Mouse (Mus musculus) right cerebral cortex, postnatal 14 days (tissue): Measurements from ENCODE around the gene Prtn3.

Experiments
- DNase-seq: peaks from one replicate; pipeline ENCODE4 v3.0.0; 2022

Prtn3 gene

DNA sequence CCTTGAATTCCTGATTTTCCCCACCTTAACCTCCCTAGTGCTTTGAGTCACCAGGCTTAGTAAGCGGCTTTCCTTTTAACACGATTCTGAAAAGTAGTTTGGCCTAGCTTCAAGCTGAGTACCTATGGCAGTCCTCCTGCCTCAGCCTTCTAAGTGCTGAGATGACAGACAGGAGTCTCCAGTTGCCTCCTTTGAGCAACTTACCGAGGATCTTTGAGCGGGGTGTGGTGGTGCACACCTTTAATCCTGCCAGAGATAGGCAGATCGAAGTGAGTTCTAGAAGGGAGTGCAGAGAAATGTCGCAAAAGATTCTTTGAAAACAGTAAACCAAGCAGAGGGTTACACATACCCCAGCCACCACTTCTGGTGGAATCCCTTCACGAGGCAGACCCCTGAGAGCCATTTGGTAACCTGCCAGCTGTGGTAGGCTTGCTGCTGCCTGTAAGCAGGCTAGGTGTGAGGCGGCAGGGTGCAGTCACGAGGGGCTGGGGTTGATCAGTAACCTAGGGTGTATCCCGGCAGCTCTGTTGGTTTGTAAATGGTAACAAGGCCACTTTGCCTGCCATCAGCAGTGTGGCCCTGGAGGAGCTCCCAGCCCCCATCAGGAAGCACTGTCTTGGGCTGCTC is 18.6 kb upstream of the Prtn3 start:
- DNase-seq = no peak

DNA sequence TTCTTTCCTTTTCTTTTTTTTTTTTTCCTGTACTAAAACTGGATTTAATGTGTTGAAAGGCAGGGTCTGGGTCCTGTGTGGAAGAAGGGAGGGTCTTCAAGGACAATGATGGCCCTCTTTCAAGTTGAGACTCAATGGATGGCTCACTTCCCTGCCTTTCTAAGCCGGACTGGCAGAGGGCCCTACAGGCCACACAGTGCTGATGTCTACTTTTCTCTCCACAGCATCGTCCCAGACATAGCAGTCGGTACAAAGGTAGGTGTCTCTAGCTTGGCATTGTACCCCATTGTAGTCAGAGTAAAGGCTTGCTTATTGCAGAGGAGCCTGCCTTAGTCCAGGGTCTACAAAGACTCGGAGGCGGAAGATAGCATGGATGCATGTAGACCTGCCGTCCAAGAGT is 18.0 kb upstream of the Prtn3 start:
- DNase-seq = no peak

DNA sequence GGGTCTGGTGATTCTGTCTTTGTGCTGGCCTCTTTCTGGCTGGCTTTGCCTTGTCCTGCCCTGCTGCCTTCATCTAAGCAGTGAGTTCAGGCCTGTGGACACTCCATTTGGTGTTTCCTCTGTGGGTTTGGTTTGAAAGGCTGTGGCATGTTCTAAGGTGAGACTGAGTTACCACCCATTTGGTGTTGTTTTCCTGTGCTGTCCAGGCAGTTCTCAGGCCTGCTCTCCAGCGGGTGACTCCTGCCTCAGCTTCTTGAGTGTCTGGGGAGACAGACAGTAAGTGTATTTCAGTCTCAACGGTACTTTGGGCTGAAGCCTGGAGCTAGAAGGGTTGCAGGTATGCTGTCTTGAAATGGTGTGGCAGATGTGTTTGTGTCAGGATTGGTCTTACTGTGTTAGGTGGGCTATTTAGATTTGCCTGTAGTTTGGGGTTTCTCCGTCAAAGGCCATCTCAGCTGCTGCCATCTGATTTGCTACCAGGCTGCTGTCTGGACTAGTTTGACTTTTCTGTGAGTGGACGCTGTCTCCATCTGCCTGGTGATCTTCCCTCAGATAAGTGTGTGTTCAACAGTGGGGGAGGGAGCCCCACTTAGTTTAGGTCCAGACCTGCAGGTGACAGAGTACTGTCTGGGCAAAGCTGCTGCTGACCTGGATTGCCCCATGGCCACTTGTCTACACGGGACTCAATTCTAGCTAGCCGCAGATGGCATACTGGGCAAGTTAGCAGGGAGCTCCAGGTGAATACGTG is 17.4 kb upstream of the Prtn3 start:
- DNase-seq = no peak

DNA sequence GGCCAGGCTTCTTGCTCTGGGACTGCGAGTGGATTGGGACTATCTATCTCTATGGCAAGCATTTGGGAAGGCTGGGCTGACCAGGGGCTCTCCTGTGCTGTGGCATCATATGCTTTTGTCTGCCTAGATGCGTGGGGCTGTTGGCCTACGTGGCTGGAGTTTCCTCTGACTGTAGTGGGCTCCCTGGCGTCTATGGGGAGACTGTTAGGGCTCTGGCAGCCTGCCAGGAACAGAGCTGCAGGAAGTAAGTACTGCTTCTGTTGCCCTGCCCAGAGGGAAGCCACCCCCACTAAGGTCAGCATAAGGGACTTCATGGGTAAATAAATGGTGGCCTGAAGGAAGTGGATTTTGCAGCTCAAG is 16.8 kb upstream of the Prtn3 start:
- peak; percentile 76 for DNase-seq

DNA sequence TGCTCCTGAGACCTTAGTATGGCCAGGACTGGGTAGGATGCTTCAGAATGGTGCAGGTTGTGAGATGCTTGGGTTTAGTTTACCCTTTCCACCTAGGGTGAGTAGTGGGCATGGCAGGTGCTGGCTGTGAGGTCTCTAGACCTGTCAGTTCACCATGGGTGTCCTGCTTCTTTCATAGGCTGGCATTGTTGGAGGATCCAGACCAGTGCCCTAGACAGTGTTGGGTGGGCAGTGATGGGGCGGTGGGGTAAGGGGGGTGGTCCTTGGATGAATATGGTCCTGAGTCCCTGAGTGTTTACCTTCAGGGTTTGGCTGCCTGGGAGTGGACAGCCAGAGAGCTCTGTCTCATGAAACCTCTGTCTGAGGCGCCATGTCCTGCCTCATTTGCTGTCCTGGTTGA is 16.4 kb upstream of the Prtn3 start:
- no peak for DNase-seq

DNA sequence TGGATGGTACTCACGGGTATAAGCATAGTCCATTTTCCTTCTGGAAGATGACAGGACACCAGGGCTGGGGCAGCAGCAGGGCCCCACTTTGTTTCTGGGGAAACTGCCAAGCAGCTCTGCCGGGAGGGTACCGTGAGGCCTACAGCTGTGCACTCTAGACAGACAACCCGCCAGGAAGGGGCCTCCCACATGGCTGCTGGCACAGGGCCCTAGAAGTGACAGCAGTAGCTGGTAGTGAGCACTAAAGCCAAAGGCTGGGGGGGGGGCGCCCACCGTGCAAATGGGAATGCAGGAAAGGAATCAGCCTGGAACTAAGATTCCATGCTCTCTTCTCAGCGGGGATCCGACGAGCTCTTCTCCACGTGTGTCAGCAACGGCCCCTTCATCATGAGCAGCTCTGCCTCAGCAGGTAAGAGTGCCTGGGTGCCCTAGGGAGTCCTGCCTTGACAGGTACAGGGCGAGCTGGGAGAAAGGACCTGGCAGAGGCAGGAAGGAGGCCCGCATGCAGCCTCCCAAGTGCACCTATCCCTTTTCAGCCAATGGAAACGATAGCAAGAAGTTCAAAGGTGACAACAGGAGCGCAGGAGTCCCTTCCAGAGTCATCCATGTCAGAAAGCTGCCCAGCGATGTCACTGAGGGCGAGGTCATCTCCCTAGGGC is 15.7 kb upstream of the Prtn3 start:
- DNase-seq = peak; percentile 81

DNA sequence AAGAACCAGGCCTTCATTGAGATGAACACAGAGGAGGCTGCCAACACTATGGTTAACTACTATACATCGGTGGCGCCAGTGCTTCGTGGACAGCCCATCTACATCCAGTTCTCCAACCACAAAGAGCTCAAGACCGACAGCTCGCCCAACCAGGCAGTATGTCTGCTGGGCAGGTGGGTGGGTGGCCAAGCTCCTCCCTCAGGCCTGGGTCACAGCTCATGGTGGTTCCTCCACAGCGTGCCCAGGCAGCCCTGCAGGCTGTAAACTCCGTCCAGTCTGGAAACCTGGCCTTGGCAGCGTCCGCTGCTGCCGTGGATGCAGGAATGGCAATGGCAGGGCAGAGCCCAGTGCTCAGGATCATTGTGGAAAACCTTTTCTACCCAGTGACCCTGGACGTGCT is 15.2 kb upstream of the Prtn3 start:
- DNase-seq = no peak

DNA sequence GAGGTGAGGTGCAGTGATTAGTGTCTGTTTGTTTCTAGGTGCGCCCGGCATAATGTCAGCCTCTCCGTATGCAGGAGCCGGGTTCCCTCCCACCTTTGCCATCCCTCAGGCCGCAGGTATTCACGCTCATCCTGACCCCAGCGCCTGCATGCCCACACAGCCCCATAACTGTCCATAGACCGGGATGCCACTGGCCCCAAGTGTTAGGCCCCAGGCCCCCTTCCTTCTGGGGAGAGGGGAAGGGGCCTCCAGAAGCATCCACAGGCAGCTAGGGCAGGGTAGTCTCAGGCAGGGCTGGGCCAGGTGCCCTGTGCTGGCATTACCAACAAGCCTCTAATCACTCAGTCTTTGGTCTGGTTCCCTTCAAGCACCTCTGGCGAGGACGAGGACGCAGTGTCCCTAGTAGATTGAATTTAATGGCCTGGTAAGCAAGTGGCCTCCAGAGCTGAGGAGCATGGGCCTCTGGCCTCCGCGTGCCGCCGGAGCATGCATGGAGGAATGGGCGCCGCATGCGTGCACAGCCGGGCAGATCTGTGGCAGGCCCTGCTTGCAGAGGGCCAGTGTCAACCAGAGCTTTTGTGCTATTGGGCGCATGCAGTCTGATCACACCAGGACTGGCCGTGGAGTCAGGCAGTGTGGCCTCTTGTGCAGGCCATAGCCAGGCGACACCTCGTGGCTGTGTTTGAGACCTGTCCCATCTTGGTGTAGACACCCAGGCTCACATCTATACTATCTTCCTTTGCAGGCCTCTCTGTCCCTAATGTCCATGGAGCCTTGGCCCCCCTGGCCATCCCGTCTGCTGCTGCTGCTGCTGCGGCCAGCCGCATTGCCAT is 14.0 kb upstream of the Prtn3 start:
- no peak for DNase-seq

DNA sequence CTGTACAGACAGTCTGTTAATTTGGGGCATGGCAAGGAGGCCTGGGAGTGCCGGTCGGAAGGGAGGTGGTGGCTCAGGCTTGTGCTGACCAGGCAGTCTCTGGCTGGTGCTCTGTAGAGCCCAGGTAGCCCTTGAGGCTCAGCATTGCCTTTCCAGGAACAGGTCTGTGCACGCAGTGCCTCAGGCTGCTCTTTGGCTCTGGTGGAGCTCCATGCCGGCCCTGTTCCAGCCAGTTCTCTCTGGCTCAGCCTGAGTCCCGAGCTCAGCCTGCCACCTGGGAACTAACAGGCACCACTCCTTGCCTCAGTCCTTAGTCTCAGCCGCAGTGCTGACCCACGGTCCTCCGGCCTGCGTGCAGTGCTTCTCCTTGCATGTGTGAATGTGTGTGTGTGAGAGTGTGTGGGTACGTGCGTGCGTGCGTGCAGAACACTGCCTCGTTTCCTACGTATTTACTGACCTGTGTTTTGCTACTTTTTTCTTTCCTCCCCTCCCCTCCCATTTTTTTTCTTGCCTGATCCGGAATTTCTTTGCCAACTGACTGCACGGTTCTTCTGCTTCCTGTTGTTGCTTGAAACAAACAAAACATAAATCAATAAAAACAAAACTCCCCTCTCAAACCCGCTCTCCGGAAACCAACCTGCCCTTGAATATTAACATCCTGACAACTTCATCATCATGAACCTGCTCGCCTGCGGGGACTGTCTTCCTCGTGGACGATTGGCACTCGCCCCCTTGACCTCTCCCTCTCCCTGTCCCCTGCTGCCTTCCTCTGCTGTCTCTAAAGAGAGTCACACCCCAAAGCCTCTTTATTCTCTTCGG is 12.8 kb upstream of the Prtn3 start:
- no peak for DNase-seq

DNA sequence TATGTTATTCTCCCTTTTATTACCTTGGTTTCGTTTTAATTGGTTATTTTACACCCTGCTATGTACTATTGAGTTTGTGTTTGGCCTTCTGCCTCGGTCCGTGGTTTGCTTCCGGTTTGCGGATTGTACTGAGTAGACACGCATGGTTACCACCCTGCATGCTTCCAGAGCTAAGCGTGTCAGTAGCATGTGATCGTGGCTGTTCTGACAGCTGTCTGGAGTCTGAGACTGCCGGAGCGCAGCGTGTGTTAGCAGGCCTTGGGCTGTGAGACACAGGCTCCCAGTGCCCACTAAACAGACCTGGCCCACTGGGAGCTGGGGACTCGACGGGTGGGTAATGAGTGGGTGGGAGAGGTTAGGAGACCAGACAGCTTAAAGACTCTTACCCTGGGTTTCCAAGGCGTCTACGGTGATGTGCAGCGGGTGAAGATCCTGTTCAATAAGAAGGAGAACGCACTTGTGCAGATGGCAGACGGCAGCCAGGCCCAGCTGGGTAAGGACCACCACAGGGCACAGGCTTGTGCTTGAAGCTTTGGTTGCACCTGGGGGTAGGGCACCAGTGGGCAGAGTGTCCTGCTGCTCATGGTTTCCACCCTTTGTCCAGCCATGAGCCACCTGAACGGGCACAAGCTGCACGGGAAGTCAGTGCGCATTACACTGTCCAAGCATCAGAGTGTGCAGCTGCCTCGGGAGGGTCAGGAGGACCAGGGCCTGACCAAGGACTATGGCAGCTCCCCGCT is 12.1 kb upstream of the Prtn3 start:
- DNase-seq = no peak

DNA sequence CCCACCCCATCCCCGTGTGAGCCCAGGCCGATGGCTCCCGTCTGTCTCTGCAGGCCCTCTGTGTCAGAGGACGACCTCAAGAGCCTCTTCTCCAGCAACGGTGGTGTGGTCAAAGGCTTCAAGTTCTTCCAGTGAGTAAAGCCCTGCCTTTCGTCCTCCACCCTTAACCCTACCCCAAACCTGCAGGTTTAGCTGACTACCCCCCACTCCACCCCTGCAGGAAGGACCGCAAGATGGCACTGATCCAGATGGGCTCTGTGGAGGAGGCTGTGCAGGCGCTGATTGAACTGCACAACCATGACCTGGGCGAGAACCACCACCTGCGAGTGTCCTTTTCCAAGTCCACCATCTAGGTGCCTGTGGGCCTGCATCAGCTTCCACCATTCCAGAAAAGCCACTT is 11.4 kb upstream of the Prtn3 start:
- no peak for DNase-seq

DNA sequence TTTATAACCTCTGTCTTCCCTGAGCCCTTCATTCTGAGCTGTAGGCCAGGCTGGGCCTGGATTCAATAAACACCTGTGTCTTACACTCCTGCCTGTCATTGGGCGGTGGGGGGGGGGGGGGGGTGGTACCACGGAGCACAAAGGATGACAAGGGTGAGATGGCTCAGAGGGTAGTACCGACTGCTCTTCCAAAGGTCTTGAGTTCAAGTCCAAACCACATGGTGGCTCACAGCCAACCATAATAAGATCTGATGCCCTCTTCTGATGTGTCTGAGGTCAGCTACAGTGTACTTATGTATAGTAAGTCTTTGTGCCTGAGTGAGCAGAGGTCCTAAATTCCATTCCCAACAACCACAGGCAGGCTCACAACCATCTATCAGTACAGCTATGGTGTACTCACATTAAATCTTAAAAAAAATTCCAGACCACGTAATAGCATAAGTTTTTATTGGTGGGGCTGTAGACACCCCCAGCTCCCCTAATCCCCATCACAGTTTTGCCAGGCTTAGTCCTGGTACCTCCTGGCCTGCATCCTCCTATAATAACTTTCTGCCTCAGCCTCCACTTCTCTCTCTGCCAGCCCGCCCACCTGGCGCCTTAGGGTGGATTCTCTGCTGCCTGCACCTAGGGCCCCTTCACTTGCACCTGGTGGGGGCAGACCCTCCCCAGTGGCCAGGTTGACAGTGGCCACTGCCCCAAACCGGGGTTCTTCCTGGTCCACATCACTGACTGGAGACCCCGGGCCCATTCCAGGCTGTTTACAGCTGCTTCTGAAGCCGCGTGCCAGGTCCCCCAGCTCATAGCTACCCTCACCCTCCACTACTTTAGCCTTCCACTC is 9.7 kb upstream of the Prtn3 start:
- no peak for DNase-seq

DNA sequence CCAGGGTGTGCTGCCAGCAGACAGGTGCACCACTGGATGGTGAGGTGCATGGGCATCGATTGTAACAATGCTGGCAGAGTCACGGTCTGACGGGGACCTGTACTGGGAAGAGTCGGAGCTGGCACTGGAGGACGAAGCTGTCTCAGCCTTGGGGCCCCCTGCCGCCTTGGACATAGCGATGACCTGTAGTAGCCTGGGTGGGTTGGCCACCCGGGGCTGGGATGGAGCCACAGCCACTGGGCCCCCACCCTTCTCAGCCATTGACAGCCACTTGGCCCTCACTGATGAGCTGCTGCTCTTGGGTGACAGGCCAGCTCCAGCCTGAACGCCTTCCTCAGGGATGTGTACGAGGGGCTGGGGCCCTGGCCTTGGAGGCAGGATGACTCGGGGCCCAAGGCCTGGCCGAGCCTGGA is 9.1 kb upstream of the Prtn3 start:
- no peak for DNase-seq

DNA sequence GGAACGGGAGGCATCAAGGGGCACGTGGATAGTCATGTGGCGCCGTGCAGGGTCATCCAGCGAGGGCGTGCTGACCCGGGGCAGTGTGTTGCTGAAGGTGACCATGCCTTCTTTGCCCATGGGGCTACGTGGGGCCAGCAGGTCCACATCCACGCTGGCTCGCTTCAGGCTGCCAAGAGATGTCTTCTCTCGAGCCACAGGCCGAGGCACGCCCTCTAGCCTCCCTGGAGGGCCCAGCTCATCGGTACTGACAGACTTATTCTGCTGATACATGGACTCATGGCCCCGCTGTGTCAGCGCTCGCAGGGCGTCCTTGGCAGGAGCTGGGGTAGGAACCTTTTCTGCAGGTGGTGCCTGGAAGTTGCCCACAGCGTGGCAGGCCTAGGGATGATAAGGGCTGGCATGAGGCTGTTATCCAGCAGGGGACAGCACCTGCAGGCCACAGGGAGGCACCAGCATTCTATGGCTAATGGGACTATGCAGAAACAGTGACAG is 8.4 kb upstream of the Prtn3 start:
- DNase-seq = peak; percentile 13

DNA sequence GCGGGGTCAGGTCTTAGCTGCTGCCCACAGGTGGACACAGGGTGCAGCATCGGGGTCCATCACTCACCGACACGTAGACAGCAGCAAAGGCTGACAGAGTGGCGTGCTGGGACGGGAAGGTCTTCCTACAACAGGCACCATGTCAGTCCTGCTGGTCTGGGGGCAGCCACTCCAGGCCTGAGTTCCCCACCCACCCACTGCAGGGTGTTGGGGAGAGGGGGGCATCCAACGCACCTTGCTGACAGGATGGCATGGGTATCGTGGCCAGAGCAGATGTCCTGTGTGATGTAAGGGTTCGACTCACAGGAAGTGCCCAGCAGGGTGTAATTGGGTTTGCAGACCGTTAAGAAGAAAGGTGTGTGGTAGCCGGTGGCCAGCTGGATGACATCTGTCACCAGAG is 7.7 kb upstream of the Prtn3 start:
- DNase-seq = peak; percentile 10

DNA sequence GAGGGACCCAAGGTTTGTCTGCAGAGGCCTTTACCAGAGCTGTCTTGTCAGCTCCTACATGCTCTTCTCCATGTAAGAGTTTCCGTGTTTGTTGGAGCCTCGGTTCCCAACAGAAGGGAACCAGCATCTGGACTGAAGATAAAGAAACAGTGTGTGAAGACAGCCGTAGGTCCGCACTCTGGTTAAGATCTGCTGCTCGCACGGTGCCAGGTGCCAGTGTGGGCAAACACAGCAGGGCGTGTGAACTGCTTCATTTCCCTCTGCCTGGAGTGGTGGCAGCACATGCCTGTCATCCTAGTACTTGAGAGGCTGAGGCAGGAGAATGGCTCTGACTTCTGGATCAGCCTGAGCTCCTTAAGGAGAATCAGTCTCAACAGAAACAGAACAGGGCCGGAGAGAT is 2.4 kb upstream of the Prtn3 start:
- DNase-seq = no peak

DNA sequence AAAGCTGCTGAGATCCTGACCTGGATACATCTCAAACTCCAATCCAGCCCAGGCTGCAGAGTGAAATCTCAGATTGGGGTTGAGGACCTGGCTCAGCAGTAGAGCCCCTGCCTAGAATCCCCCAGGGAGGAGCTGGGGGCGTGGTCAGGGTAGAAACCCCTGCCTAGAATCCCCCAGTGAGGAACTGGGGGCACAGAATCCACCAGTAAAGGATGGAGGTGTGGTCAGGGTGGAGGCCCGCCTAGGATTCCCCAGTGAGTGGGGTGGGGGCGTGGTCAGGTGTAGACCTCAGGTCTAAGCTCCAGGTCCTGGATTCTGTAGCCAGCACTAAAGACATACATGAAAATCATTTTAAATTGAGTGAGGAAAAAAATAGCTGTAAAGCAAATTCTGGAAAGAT is 1.4 kb upstream of the Prtn3 start:
- DNase-seq = no peak

DNA sequence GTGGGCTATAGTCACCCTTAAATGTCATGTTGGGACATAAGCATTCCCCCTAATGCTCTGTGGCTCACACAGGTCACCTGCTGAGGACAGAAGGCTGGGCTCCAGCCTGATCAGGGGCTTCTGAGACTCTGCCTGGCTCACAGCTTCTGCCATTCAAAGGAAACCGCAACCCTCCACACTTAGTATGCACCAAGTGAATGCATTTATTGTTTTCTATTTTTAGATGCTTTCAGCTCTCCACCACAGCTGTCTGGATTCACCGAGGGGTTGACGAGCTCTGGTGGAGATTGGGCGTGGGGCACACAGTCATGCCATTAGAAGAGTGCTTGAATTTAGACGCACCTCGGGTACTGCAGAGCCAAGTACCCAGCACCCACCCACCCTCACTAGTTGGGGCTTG is 963 bp upstream of the Prtn3 start:
- DNase-seq = no peak

DNA sequence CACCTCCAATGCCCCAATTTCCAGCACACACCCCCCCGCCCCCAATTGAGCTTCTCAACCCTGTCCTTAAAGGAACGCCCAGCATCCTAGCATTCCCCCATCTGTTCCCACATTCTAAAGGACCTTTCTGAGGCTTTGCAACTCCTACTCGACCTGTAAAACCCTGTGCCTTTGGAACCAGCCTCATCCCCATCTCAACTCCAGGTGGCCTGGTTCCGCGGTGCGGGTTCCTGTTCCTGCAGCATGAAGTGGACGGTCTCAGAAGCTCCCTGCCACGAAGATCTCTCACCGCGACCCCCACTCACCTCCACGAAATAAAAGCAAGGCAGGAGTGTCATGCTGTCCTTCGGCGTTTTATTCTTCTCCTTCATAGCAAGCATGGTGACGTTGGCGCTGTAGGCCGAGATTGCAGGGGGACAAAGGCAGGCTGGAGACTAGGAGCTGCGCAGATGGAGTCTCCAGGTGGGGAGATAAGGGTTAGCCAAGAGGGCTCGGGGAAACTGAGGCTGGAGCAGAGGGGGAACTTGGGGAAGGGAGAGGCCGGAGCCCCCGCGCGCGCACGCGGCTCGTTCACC is 474 bp upstream of the Prtn3 start:
- DNase-seq = no peak

DNA sequence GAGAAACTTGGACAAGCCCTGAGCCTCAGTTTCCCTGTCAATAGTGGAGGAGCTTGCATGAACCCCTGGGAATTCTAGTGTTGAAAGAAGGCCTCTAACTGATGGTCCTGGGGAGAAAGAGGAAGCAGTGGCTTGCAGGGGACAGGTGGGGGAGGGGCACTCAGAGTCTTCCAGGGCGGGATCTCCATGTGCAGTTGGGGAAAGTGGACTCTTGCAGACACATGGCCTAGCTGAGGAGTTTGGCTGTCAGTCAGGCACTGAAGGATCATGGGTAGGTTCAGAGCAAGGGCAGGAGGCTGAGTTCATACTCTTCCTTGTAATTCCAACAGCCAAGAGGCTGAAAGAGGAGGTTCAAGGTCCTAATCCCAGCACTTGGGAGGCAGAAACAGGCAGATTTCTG is 2.9 kb downstream of the Prtn3 start:
- DNase-seq = no peak
